Mouse (Mus musculus) liver, embryonic 14.5 days (tissue): ENCODE results near the gene Ssh3. TPM values are rescaled to one million over a fixed set of nuclear protein-coding genes. Genes with fewer than 3 reads are reported as not detected.

Experiments
- ATAC-seq: fragments of 200-750 bp; cut with Nextera tagmentation; 2 replicates; pipeline ENCODE4 v1.8.0; 2017; ENCODE audit warnings: moderate number of reproducible peaks, mild to moderate bottlenecking, moderate library complexity; ENCODE audit not compliant: insufficient read depth
- DNase-seq, 3 experiments: peaks; one replicate each; pipeline ENCODE4 v3.0.0-alpha.2; 2012 to 2013; ENCODE audit warnings: low read depth in 3 of 3, low spot score in 3 of 3
- H3K27ac ChIP-seq: fragments of 300-500 bp; sonication (generic); 2 replicates; pipeline ENCODE4 v1.5.1; 2014; ENCODE audit warnings: moderate library complexity, mild to moderate bottlenecking, control low read depth, inconsistent platforms
- H3K27me3 ChIP-seq: fragments of 300-500 bp; sonication (generic); 2 replicates; pipeline ENCODE4 v1.6.1; 2014; ENCODE audit warnings: mild to moderate bottlenecking, low read length, moderate library complexity; ENCODE audit not compliant: control insufficient read depth, insufficient read depth
- H3K36me3 ChIP-seq: fragments of 300-500 bp; sonication (generic); replicated peaks from 2 replicates; pipeline ENCODE4 v1.6.1; 2014; ENCODE audit warnings: low read depth; ENCODE audit not compliant: control insufficient read depth, insufficient read depth
- H3K4me1 ChIP-seq, 2 experiments: fragments of 200-500 bp in 1 of 2; fragments of 300-500 bp in 1 of 2; sonication (generic) in 1 of 2; replicated peaks; 2 replicates each; pipeline ENCODE4 v1.6.1; 2012 to 2014; ENCODE audit warnings: antibody characterized with exemption in 1 of 2, inconsistent platforms in 1 of 2, low read length in 1 of 2; ENCODE audit not compliant: control insufficient read depth in 2 of 2, insufficient read depth in 2 of 2
- H3K4me2 ChIP-seq: fragments of 300-500 bp; sonication (generic); 2 replicates; pipeline ENCODE4 v1.6.1; 2014; ENCODE audit warnings: low read depth, mild to moderate bottlenecking, control low read depth, moderate library complexity
- H3K4me3 ChIP-seq, 2 experiments: fragments of 200-500 bp in 1 of 2; fragments of 300-500 bp in 1 of 2; sonication (generic) in 1 of 2; 2 replicates each; pipeline ENCODE4 v1.5.1; 2012 to 2014; ENCODE audit warnings: low read depth in 2 of 2, low read length in 2 of 2, mild to moderate bottlenecking in 2 of 2, control low read depth in 1 of 2, inconsistent platforms in 1 of 2, moderate library complexity in 1 of 2; ENCODE audit not compliant: insufficient read depth in 1 of 2
- H3K9ac ChIP-seq: fragments of 300-500 bp; sonication (generic); replicated peaks from 2 replicates; pipeline ENCODE4 v1.6.1; 2014; ENCODE audit warnings: mild to moderate bottlenecking, control low read depth, moderate library complexity
- H3K9me3 ChIP-seq: fragments of 300-500 bp; sonication (generic); 2 replicates; pipeline ENCODE4 v1.6.1; 2016; ENCODE audit warnings: low read length, mixed read lengths; ENCODE audit not compliant: control insufficient read depth
- CTCF ChIP-seq: IDR thresholded peaks from 2 replicates; pipeline ENCODE4 v1.5.1; 2016; ENCODE audit warnings: antibody characterized with exemption, low read depth, control low read depth
- EP300 ChIP-seq: IDR thresholded peaks from 2 replicates; pipeline ENCODE4 v1.6.1; 2016; ENCODE audit warnings: antibody characterized with exemption, low read depth
- WGBS: fragments of 180-500 bp; shearing (Covaris S2); extraction: QIAGEN DNeasy Blood & Tissue Kit; methylation state at CpG from one replicate; pipeline ENCODE4 v1.1.7; 2014; ENCODE audit not compliant: insufficient replicate concordance; 5-methylcytosine and 5-hydroxymethylcytosine counted together
- polyA plus RNA-seq, 2 experiments: library from polyadenylated mRNA; depleted of rRNA in 1 of 2; stranded (reverse) in 1 of 2; unstranded in 1 of 2; fragments of >200 nt; fragmentation: Nextera tagmentation in 1 of 2; extraction: Ambion mirVana in 1 of 2; gene quantifications; 2 replicates each; pipeline versions ENCODE4 v1.2.1 to v1.2.3; 2012 to 2014

Ssh3 gene
- polyA plus RNA-seq, 2 experiments, result 1.4 to 2.8 TPM

DNA sequence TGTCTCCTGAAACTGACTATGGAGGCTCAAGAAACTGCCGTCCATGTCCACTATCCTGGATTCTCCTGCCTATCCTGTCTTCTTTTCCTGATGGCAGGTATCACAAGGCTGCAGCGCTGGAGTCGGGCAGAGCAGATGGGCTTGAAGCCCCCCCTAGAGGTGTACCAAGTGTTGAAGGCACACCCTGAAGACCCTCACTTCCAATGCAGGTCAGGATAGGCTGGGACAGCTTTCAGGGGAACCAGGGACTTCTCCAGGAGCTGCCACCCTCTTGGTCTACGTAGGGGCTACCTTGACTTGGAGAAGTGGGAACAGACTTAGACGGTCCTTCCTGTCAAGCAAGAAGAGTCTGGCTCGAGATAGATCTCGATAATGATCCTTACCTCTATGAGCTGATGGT is 36.3 kb downstream of the Ssh3 start:
- ATAC-seq, result no peak
- peaks cover 5 to 13% of the 10 kb centered on the region in 2 experiments; a peak in 3 of 4 replicates for H3K4me1 ChIP-seq
- DNase-seq, result no peak
- H3K36me3 ChIP-seq, result no peaks in the 10 kb centered on the region
- no peak overlapping the region for H3K27ac ChIP-seq
- peak overlapping the region; percentile 82 for H3K4me2 ChIP-seq
- H3K9me3 ChIP-seq, result no peaks in the 10 kb centered on the region
- no peaks in the 10 kb centered on the region; the same call in 1 of the 2 replicates for H3K27me3 ChIP-seq
- TF ChIP-seq CTCF, result no peak
- no peak for TF ChIP-seq EP300
- WGBS, result 66% methylated on average over 7 of the region's 7 CpGs
- peak overlapping the region in 1 of 2 experiments; percentile 68; a peak in 1 of 4 replicates for H3K4me3 ChIP-seq
- H3K9ac ChIP-seq, result peak overlapping the region; percentile 63; the same call in 1 of the 2 replicates

DNA sequence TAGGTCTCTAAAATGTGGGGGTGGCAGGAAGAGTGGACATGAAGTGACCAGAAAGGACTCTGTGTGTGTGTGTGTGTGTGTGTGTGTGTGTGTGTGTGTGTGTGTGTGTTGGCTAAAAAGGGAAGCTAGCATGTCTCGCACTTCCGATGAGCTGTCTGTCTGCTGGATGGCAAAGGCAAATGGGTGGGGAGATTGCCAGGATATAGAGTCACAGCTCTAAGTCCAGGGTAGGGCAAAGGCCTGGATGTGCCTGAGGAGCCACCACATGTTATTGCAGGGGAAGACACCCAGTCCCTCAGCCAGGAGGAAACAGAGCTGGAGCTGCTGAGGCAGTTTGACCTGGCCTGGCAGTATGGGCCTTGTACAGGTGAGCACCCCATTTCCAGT is 36.8 kb downstream of the Ssh3 start:
- Histone ChIP-seq H3K27me3 (no peaks in the 10 kb centered on the region; the same call in 1 of the 2 replicates), H3K27ac (peak overlapping the region; percentile 72), H3K36me3 (no peaks in the 10 kb centered on the region), H3K4me1 (peaks cover 5 to 13% of the 10 kb centered on the region in 2 experiments; a peak in 3 of 4 replicates), H3K4me2 (peak overlapping the region; percentile 82), H3K9me3 (no peaks in the 10 kb centered on the region), H3K4me3 (peak overlapping the region; percentile 68 to 95), H3K9ac (peak overlapping the region; percentile 63)
- TF ChIP-seq EP300 (no peak), CTCF (no peak)
- ATAC-seq (no peak), DNase-seq (peak in 1 of 3 experiments; percentile 17)
- 10% methylated on average over 2 of the region's 2 CpGs for WGBS

DNA sequence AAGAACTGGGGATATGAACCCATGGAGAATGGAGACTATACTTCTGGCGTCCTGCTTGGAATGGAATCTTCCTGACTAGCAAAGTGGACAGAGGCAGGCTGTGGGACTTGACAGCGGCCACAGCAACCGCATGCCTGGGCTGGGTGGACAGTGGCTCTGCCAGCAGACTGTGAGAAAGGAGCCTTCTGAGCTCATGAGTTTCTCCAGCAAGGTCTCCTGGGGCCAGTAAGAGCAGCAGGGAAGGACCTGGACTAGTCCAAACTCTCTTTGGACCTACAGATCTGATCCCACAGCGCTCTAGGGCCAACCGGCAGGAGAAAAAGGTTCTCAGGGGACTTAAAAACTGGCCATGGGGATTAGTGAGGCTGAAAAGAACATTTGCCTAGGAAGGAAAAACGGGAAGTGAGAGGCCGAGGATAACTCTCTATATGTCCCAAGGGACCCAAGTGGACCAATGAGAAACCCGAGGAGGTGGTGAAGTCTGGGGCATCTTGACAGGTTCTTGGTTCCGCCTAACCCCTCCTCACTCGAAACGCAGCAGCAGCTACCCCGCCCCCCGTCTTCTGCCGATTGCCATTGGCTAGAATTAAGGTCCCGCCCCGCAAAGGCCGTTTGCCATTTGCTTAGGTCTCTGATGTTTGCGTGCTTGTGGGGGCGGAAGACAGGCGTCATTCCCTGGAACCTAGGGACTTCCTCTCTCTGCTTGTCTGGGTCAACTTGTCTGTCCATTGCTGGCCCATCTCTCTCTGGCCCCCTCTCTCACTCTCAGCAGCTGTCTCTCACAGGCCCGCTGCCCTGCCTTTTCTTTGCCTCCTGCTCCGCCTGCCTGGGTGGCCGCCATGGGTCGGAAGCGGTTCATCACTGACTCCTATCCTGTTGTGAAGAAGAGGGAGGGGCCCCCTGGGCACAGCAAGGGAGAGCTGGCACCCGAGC is 37.5 kb downstream of the Ssh3 start, which contains the start of gene Pold4:
Gene Pold4, plus strand, starts transcription at position 647 of the 933 bp plus-strand sequence.
- peak; percentile 81 to 85 (median 84) for DNase-seq
- Histone ChIP-seq H3K4me2 (peak within 1 kb of the TSS; percentile 82), H3K27ac (peak within 1 kb of the TSS; percentile 72), H3K27me3 (peaks cover 2% of the 10 kb centered on the region; the same call in 1 of the 2 replicates), H3K36me3 (no peaks in the 10 kb centered on the region), H3K9ac (peak within 1 kb of the TSS; percentile 63), H3K9me3 (no peaks in the 10 kb centered on the region), H3K4me3 (peak within 1 kb of the TSS; percentile 68 to 95), H3K4me1 (peaks cover 5 to 13% of the 10 kb centered on the region in 2 experiments; a peak in 3 of 4 replicates)
- TF ChIP-seq EP300, result no peak
- TF ChIP-seq CTCF, result no peak
- 12% methylated on average over 26 of the region's 26 CpGs for WGBS
- ATAC-seq, result peak; percentile 86

DNA sequence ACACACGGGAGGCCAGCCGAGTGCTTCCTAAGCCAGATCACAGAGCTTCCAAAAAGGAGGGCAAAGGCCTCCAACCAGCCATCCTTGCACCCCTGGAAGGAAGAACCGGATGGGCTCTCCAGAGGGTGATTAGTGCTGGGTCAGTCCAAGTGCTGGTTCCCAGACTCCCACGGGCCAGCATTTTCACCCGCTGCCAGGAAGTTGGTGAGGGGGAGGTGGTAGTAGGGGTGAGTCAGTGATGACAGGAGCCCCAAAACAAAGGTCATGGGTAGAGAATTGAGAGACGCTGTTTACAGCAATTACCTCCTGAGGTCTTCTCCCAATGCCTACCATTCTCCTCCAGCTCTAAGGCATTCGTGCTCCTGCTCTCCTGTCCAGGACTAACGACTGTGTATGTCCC is 38.6 kb downstream of the Ssh3 start:
- no peak for DNase-seq
- Histone ChIP-seq H3K36me3 (no peaks in the 10 kb centered on the region), H3K4me3 (no peak overlapping the region), H3K9me3 (no peaks in the 10 kb centered on the region), H3K27me3 (peaks cover 2% of the 10 kb centered on the region; the same call in 1 of the 2 replicates), H3K4me1 (peaks cover 5 to 13% of the 10 kb centered on the region in 2 experiments; a peak in 3 of 4 replicates), H3K9ac (no peak overlapping the region), H3K4me2 (no peak overlapping the region), H3K27ac (no peak overlapping the region)
- 63% methylated on average over 8 of the region's 8 CpGs for WGBS
- TF ChIP-seq EP300 (no peak), CTCF (no peak)
- ATAC-seq, result no peak

DNA sequence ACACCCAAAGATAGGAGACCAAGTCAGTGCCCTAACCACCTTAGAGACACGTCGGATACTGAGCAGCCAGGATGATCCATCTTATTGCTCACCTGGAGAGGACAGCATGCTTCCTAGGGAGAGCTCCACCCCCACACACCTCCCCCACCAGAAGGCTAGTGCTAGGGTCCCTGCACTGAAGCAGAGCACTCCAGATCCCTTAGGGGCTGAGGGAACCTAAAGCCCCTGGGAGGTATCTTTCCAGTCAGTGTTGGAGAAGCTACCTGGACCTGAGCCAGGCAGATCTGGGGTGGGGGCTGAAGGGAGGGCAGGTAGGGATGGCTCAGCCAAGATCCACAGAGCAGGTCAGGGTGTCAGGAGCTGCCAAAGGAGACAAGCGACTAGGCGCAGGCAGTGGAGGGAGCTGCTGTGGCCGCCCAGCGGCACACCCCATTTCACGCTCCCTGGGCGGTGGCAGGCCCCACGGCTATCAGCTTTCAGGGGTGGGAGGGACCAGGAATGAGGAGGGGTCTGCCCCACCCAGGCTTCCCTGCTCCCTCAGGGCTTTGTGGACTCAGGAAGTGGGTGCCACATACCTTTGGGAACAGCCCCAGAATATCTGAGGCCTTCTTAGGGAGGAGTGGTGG is 39.4 kb downstream of the Ssh3 start:
- no peak overlapping the region for H3K4me3 ChIP-seq
- no peaks in the 10 kb centered on the region for H3K9me3 ChIP-seq
- H3K4me1 ChIP-seq, result peaks cover 5 to 13% of the 10 kb centered on the region in 2 experiments; a peak in 3 of 4 replicates
- no peaks in the 10 kb centered on the region for H3K36me3 ChIP-seq
- peaks cover 2% of the 10 kb centered on the region; the same call in 1 of the 2 replicates for H3K27me3 ChIP-seq
- H3K9ac ChIP-seq, result no peak overlapping the region
- ATAC-seq, result no peak
- H3K27ac ChIP-seq, result no peak overlapping the region
- DNase-seq, result no peak
- 53% methylated on average over 6 of the region's 9 CpGs for WGBS
- no peak for TF ChIP-seq CTCF
- TF ChIP-seq EP300, result no peak
- H3K4me2 ChIP-seq, result no peak overlapping the region
